Mouse (Mus musculus): Measurements from ENCODE around the gene Isoc2a.

DNA sequence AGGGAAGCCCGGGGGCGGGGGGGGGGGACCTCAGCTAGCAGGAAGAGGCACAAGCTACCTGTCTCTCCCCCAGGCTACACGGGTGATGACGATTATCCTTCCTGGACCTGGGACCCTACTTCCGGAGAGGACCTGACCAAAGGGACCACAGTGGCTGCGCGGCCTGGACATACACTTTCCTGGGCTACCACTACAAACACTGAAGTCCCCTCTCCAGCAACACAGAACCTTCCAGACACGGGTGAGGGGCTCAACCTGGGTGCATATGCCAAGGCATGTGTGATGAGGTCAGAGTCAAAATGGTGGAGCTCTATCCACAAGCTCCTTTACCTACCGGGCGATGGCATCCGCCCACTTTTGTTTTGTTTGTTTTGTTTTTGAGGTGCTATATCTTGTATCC, 60.4 kb downstream of the Isoc2a start:
- TF ChIP-seq CTCF (IDR thresholded peaks at IDR 0.05; ENCODE audit: low read depth) (no peak), EP300 (IDR thresholded peaks at IDR 0.05; ENCODE audit: low read depth) (no peak)
